ENCODE assay signal across 19 mouse cellular contexts in the genomic region with DNA sequence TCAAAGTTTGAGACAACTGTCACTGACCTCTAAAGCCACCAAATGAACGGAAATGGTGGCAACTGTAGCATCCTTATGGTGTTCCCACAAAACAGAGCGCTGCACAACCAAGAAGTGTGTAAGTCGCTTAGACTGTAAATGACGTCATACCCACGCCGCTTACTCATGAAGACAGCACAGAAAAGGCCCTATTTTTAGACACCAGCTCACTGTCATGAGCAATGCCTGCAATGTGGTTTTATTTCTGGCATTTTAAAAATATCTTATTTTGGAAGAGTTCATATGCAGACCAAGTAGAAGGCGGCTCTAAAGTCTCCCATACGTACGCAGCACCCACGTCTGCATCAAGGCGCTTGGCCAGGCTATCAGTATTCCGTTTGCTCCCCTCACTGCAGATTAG.
DNase-seq lines count a peak whose midpoint lies in the region; ATAC-seq lines count a peak whose summit lies in the region.
"Had no signal": no experiment of that assay in that cellular context is flagged by ENCODE, and none has a peak within 500 bp of the region (broad histone marks: within the 10 kb centered on the region; RNA-seq: fewer than 3 reads in every experiment).

No protein-coding gene starts in this region.

- no peak for DNase-seq in heart, postnatal 14 days
- DNase-seq in 3T3-L1 (ENCODE audit: low read depth, low spot score) (peak; percentile 58), 416B (ENCODE audit: low read depth) (peak; percentile 65)
- peak; percentile 18 to 88 for DNase-seq in left cerebral cortex, postnatal 25 days (ENCODE audit: low spot score in 2 of 2)
- no peak for DNase-seq in thymus, postnatal 0 days (ENCODE audit: low spot score)
- DNase-seq in kidney, adult 11 months = no peak
- DNase-seq: adrenal gland, postnatal 25 days; cerebellum, postnatal 10 days; liver, postnatal 0 days; lung, postnatal 36 days; thymus, adult 2 months had no signal

- H3K4me2 ChIP-seq in heart, embryonic 15.5 days = no peak overlapping the region
- H3K4me2 ChIP-seq: forebrain, embryonic 15.5 days; hindbrain, embryonic 12.5 days; intestine, embryonic 15.5 days; midbrain, embryonic 11.5 days had no signal

- H3K9ac ChIP-seq in heart, embryonic 15.5 days = no peak overlapping the region
- H3K9ac ChIP-seq: forebrain, embryonic 15.5 days; hindbrain, embryonic 12.5 days; intestine, embryonic 15.5 days; liver, postnatal 0 days had no signal

- ATAC-seq in heart, embryonic 15.5 days (replicated peaks; ENCODE audit: insufficient number of reproducible peaks, insufficient read depth, low FRiP score, low read depth) = peak; percentile 58; the same call in 1 of the 2 replicates
- ATAC-seq: activated CD4-positive, CD25-positive, alpha-beta regulatory T cell, adult 4 months; forebrain, embryonic 15.5 days; intestine, embryonic 15.5 days; liver, postnatal 0 days had no signal

- no peak overlapping the region for H3K27ac ChIP-seq in heart, embryonic 15.5 days
- H3K27ac ChIP-seq: forebrain, embryonic 15.5 days; hindbrain, embryonic 12.5 days; intestine, embryonic 15.5 days; kidney, postnatal 0 days had no signal

- H3K4me1 ChIP-seq in heart, embryonic 15.5 days (replicated peaks) = peaks cover 9% of the 10 kb centered on the region
- H3K4me1 ChIP-seq: forebrain, embryonic 15.5 days; hindbrain, embryonic 12.5 days; intestine, embryonic 15.5 days had no signal

- H3K4me3 ChIP-seq in heart, embryonic 15.5 days = no peak overlapping the region
- H3K4me3 ChIP-seq: forebrain, embryonic 15.5 days; hindbrain, embryonic 12.5 days; intestine, embryonic 15.5 days had no signal

- intact Hi-C loops in heart, postnatal 14 days (cut with DNase I) = no loop called here
- intact Hi-C loops in left cerebral cortex, postnatal 25 days (cut with DNase I) = no loop called here

- H3K36me3 ChIP-seq in heart, embryonic 15.5 days = peaks cover 50% of the 10 kb centered on the region

- no peaks in the 10 kb centered on the region for H3K9me3 ChIP-seq in heart, embryonic 15.5 days (replicated peaks)
- H3K9me3 ChIP-seq: forebrain, embryonic 15.5 days; hindbrain, embryonic 12.5 days; intestine, embryonic 15.5 days had no signal

- WGBS in heart, embryonic 15.5 days = 51% methylated on average over 12 of the region's 12 CpGs

- no peaks in the 10 kb centered on the region for H3K27me3 ChIP-seq in heart, embryonic 15.5 days
- H3K27me3 ChIP-seq: CH12.LX; forebrain, embryonic 15.5 days; hindbrain, embryonic 12.5 days; intestine, embryonic 15.5 days had no signal

Comparison
In these comparisons a context has a peak if more than half of its experiments do, and no peak if none do; other contexts are left out.
1. DNase-seq: peak in 3T3-L1 (single experiment), 416B (single experiment) and left cerebral cortex, postnatal 25 days (2 of 2); none in heart, postnatal 14 days (0 of 2), thymus, postnatal 0 days (single experiment) and kidney, adult 11 months (single experiment).